Mouse (Mus musculus) liver, embryonic 12.5 days (tissue): ENCODE measurements at regions not wholly inside any gene's neighbourhood (a gene's known extent, or its start where the extent isn't known, plus 50 kb on each side); places are given as distances from the start of the nearest gene placed in this dataset.

ENCODE experiments used
- ATAC-seq: fragments of 200-750 bp; cut with Nextera tagmentation; 2 replicates; pipeline ENCODE4 v1.8.0; 2017; ENCODE audit warnings: moderate number of reproducible peaks, mild to moderate bottlenecking, moderate library complexity
- H3K27ac ChIP-seq: fragments of 300-500 bp; sonication (generic); 2 replicates; pipeline ENCODE4 v1.5.1; 2016; ENCODE audit warnings: mild to moderate bottlenecking
- H3K27me3 ChIP-seq: fragments of 300-500 bp; sonication (generic); replicated peaks from 2 replicates; pipeline ENCODE4 v1.6.1; 2016; ENCODE audit warnings: mild to moderate bottlenecking, moderate library complexity
- H3K36me3 ChIP-seq: fragments of 300-500 bp; sonication (generic); 2 replicates; pipeline ENCODE4 v1.6.1; 2016; ENCODE audit warnings: mild to moderate bottlenecking, moderate library complexity
- H3K4me1 ChIP-seq: fragments of 300-500 bp; sonication (generic); 2 replicates; pipeline ENCODE4 v1.6.1; 2016
- H3K4me2 ChIP-seq: fragments of 300-500 bp; sonication (generic); 2 replicates; pipeline ENCODE4 v1.6.1; 2016; ENCODE audit warnings: mild to moderate bottlenecking, moderate library complexity
- H3K4me3 ChIP-seq: fragments of 300-500 bp; sonication (generic); 2 replicates; pipeline ENCODE4 v1.5.1; 2016; ENCODE audit warnings: mild to moderate bottlenecking, moderate library complexity
- H3K9ac ChIP-seq: fragments of 300-500 bp; sonication (generic); 2 replicates; pipeline ENCODE4 v1.6.1; 2016; ENCODE audit warnings: mild to moderate bottlenecking, moderate library complexity
- H3K9me3 ChIP-seq: fragments of 300-500 bp; sonication (generic); replicated peaks from 2 replicates; pipeline ENCODE4 v1.6.1; 2016; ENCODE audit warnings: mild to moderate bottlenecking, moderate library complexity
- WGBS: fragments of 180-500 bp; shearing (Covaris S2); methylation state at CpG from one replicate; pipeline ENCODE4 v1.1.7; 2016; ENCODE audit not compliant: insufficient replicate concordance; 5-methylcytosine and 5-hydroxymethylcytosine counted together

DNA sequence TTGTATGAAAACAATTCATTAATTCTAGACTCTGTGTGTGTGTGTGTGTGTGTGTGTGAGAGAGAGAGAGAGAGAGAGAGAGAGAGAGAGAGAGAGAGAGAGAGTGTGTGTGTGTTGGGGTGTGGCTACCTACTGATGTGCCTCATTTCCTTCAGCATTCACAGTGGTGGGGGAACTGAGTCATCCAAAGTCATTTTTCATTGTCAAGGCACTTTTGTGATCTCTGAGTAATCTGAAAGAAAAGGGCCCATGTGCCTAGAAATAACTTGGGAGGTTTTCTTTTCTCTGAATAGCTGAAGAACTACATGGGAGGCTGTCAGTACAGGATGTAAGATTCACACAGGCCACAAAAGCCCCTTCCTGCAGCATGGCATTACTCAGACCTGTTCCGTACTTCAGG, 159.3 kb upstream of the Pter start:
- no peak for ATAC-seq

DNA sequence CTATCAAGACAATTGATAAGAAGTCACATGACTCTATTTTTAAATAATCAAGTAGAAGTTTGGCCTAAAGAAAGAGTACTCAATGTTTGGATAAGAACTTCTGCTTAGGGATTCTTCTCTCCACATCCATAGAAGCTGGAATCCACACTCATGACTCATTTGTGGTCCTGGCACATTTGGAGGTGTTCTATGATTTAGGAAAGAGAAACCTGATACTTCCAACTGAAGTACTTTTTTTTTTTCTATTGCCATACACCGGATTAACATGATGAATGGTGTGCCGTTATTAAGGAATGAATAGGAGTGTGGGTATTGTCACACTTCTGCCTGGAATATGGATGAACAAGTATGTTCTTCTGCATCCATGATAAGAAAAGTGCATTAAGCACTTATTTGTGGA, 158.5 kb upstream of the Pter start:
- Histone ChIP-seq H3K27me3 (no peaks in the 10 kb centered on the region), H3K27ac (no peak overlapping the region), H3K9ac (no peak overlapping the region), H3K4me3 (no peak overlapping the region), H3K9me3 (no peaks in the 10 kb centered on the region), H3K36me3 (no peaks in the 10 kb centered on the region), H3K4me1 (no peaks in the 10 kb centered on the region), H3K4me2 (no peak overlapping the region)
- 71% methylated on average over 2 of the region's 2 CpGs for WGBS
- no peak for ATAC-seq

More for the DNA sequence above, 159.3 kb upstream of the Pter start:
- Histone ChIP-seq H3K9ac (no peak overlapping the region), H3K36me3 (no peaks in the 10 kb centered on the region), H3K27ac (no peak overlapping the region), H3K4me1 (no peaks in the 10 kb centered on the region), H3K27me3 (no peaks in the 10 kb centered on the region), H3K9me3 (no peaks in the 10 kb centered on the region), H3K4me3 (no peak overlapping the region), H3K4me2 (no peak overlapping the region)
- 64% methylated on average over 1 of the region's 1 CpGs for WGBS

DNA sequence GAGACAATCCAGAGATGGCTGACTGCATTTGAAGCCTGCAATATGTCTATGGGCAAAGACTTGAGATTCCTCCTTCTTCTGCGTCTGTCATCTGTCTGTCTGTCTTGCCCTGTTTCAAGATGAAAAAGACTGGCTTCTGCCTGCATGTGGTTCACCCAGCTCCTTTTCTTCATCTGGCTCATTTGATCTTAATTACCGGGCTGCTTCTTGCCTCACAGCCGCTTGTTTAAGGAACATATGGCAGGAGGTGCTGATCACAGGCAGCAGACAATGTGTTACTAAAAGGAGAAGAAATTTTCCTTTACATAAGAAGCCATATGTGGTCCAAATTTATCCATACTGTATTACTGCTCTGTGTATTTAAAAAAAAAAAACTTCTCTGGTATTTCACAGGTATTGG, 147.0 kb upstream of the Pter start:
- H3K27ac ChIP-seq = no peak overlapping the region
- no peak overlapping the region for H3K4me3 ChIP-seq
- no peaks in the 10 kb centered on the region for H3K27me3 ChIP-seq
- H3K4me2 ChIP-seq = no peak overlapping the region
- H3K9me3 ChIP-seq = no peaks in the 10 kb centered on the region
- H3K9ac ChIP-seq = no peak overlapping the region
- ATAC-seq = no peak
- H3K36me3 ChIP-seq = no peaks in the 10 kb centered on the region
- 55% methylated on average over 3 of the region's 3 CpGs for WGBS
- no peaks in the 10 kb centered on the region for H3K4me1 ChIP-seq

DNA sequence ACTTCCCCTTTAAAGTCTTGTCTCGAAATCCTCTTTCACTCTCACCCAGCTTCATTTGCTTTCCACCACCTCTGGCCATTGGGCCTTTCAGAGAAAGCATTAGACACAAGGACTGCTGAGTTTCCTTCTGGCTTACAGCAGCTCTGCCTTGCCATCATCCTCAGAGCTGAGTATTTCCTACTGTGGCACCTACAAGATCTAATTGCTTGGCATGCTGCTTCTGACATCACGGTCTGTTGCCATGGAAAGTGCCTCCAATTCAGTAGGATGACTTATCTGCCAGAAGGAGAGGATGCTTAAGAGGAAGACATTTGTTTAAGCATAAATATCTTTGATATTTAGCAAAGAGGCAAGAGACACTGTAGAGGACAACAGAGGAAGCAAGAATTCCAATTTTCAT, 146.1 kb upstream of the Pter start:
- no peaks in the 10 kb centered on the region for H3K9me3 ChIP-seq
- no peaks in the 10 kb centered on the region for H3K4me1 ChIP-seq
- ATAC-seq = no peak
- WGBS = 33% methylated on average over 2 of the region's 2 CpGs
- no peak overlapping the region for H3K4me3 ChIP-seq
- H3K27me3 ChIP-seq = no peaks in the 10 kb centered on the region
- H3K36me3 ChIP-seq = no peaks in the 10 kb centered on the region
- H3K4me2 ChIP-seq = no peak overlapping the region
- no peak overlapping the region for H3K27ac ChIP-seq
- H3K9ac ChIP-seq = no peak overlapping the region

DNA sequence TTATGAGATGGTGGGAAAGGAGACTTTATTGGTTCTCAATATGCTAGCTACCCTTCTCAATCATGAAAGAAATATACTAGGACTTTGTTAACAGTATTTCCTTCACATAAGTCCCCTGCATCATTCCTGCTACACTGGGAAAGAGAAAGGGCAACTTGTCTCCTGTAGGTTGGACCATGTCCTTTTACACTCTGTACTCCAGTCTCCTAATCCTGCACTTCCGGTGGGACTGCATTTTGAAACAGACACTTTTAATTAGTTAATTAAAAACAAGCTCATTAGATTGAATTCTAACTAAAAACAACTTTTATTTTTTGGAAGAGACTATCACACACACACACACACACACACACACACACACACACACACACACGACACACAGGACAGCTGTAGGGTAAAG, 131.2 kb upstream of the Pter start:
- H3K4me1 ChIP-seq = no peaks in the 10 kb centered on the region
- no peaks in the 10 kb centered on the region for H3K9me3 ChIP-seq
- H3K27ac ChIP-seq = no peak overlapping the region
- ATAC-seq = no peak
- no peak overlapping the region for H3K4me3 ChIP-seq
- WGBS = 60% methylated on average over 2 of the region's 2 CpGs
- no peaks in the 10 kb centered on the region for H3K27me3 ChIP-seq
- H3K36me3 ChIP-seq = no peaks in the 10 kb centered on the region
- no peak overlapping the region for H3K9ac ChIP-seq
- H3K4me2 ChIP-seq = no peak overlapping the region

DNA sequence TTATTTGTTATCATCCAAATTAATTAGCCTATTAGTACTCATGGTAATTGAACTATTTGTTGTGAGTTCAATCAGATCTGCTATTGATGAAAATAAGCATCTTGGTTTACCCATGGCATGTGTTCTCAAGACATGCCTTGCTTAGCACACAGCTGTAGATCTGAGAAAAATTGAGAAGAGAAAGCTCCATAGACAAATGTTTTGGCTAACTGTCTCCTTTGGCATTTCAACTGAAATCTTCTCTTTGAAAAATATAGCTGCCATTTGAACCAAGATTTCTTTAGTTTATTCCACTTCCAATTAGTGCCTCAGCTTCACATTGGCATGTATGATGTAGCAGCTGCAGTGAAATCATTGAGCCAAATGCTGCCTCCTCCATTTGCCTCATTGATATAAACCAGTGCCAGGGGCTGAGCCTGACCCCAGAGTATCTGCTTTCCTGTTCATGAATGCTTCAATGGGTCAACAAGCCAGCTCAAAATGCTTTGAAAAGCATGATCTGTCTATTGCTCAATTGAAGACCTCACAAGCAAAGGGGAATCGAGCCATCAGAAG, 126.1 kb upstream of the Pter start:
- no peak for ATAC-seq
- Histone ChIP-seq H3K9ac (no peak overlapping the region), H3K36me3 (no peaks in the 10 kb centered on the region), H3K4me2 (no peak overlapping the region), H3K27me3 (no peaks in the 10 kb centered on the region), H3K27ac (no peak overlapping the region), H3K4me1 (no peaks in the 10 kb centered on the region), H3K9me3 (no peaks in the 10 kb centered on the region), H3K4me3 (no peak overlapping the region)
- WGBS = 35% methylated on average over 1 of the region's 1 CpGs

GRCm38 (mm10) chr2:12799153-12799925, 124.5 kb upstream of the Pter start:
- H3K27ac ChIP-seq = no peak overlapping the region
- H3K9ac ChIP-seq = no peak overlapping the region
- H3K4me1 ChIP-seq = no peaks in the 10 kb centered on the region
- ATAC-seq = no peak
- no peaks in the 10 kb centered on the region for H3K9me3 ChIP-seq
- H3K36me3 ChIP-seq = no peaks in the 10 kb centered on the region
- no peak overlapping the region for H3K4me3 ChIP-seq
- no peaks in the 10 kb centered on the region for H3K27me3 ChIP-seq
- 72% methylated on average over 4 of the region's 4 CpGs for WGBS
- no peak overlapping the region for H3K4me2 ChIP-seq

GRCm38 (mm10) chr2:12802667-12803066, 121.2 kb upstream of the Pter start:
- no peak overlapping the region for H3K4me2 ChIP-seq
- H3K9me3 ChIP-seq = no peaks in the 10 kb centered on the region
- 61% methylated on average over 1 of the region's 1 CpGs for WGBS

DNA sequence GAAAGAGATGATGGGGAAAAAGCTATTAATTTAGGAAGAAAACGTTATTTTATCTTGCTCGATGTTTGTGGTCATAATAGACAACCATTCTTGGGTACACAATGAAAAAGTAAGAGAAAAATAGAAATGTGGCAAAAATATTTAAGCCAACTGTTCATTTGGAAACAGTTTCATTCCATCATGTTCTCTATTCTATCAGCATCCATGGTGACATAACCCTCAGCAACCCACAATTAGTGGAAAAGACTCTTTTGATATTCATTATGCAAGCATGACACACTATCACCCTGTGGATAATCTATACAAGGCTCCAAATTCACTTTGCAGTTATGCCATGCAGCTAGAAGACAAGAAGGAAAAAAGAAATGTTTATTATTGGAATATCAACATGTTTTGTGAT, 118.7 kb upstream of the Pter start:
- Histone ChIP-seq H3K36me3 (no peaks in the 10 kb centered on the region), H3K9ac (no peak overlapping the region), H3K9me3 (no peaks in the 10 kb centered on the region), H3K4me1 (no peaks in the 10 kb centered on the region), H3K4me3 (no peak overlapping the region), H3K27me3 (no peaks in the 10 kb centered on the region), H3K4me2 (no peak overlapping the region), H3K27ac (no peak overlapping the region)
- ATAC-seq = no peak
- 65% methylated on average over 2 of the region's 2 CpGs for WGBS

More at GRCm38 (mm10) chr2:12802667-12803066, 121.2 kb upstream of the Pter start:
- Histone ChIP-seq H3K9ac (no peak overlapping the region), H3K4me1 (no peaks in the 10 kb centered on the region), H3K4me3 (no peak overlapping the region), H3K36me3 (no peaks in the 10 kb centered on the region), H3K27me3 (no peaks in the 10 kb centered on the region), H3K27ac (no peak overlapping the region)
- no peak for ATAC-seq

GRCm38 (mm10) chr2:12808466-12808865, 115.4 kb upstream of the Pter start:
- WGBS = 57% methylated on average over 5 of the region's 5 CpGs
- Histone ChIP-seq H3K36me3 (no peaks in the 10 kb centered on the region), H3K4me1 (no peaks in the 10 kb centered on the region), H3K4me2 (no peak overlapping the region), H3K9me3 (no peaks in the 10 kb centered on the region), H3K27me3 (no peaks in the 10 kb centered on the region), H3K4me3 (no peak overlapping the region), H3K27ac (no peak overlapping the region), H3K9ac (no peak overlapping the region)
- no peak for ATAC-seq

- Histone ChIP-seq H3K9me3 (no peaks in the 10 kb centered on the region), H3K4me1 (no peaks in the 10 kb centered on the region), H3K36me3 (no peaks in the 10 kb centered on the region), H3K27me3 (no peaks in the 10 kb centered on the region), H3K4me2 (no peak overlapping the region), H3K27ac (no peak overlapping the region), H3K9ac (no peak overlapping the region), H3K4me3 (no peak overlapping the region)
- ATAC-seq = no peak
- WGBS = 61% methylated on average over 5 of the region's 5 CpGs
These were observed 108.5 kb upstream of the Pter start for GRCm38 (mm10) chr2:12815339-12815738.

DNA sequence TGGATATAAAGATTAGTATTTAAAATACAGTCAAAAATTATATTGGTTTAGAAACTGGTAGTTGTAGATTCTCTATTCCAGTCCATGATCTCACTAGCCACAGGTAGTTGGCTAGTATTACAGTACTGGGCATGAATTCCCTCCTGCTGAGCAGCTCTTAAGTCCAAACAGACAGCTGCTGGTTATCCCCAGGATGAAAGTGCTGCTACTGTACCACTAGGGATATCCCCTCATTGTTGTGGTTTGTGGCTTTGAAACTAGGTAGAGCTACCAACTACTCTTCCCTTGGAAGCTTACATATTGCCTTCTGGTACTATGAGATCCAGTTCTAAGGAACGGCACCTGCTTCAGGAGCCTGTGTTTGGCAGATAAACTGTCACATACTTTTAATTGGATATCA, 97.9 kb upstream of the Pter start:
- no peak overlapping the region for H3K4me3 ChIP-seq
- no peaks in the 10 kb centered on the region for H3K4me1 ChIP-seq
- H3K27ac ChIP-seq = no peak overlapping the region
- no peaks in the 10 kb centered on the region for H3K27me3 ChIP-seq
- no peaks in the 10 kb centered on the region for H3K36me3 ChIP-seq
- no peaks in the 10 kb centered on the region for H3K9me3 ChIP-seq
- WGBS = 74% methylated on average over 1 of the region's 1 CpGs
- ATAC-seq = no peak
- no peak overlapping the region for H3K9ac ChIP-seq
- H3K4me2 ChIP-seq = no peak overlapping the region

- Histone ChIP-seq H3K27me3 (no peaks in the 10 kb centered on the region), H3K9ac (no peak overlapping the region), H3K9me3 (no peaks in the 10 kb centered on the region), H3K4me2 (no peak overlapping the region), H3K36me3 (no peaks in the 10 kb centered on the region), H3K27ac (no peak overlapping the region), H3K4me1 (no peaks in the 10 kb centered on the region), H3K4me3 (no peak overlapping the region)
- 76% methylated on average over 3 of the region's 3 CpGs for WGBS
- ATAC-seq = no peak
These were observed 90.3 kb upstream of the Pter start for GRCm38 (mm10) chr2:12833579-12833978.
